Mouse (Mus musculus): ENCODE results near the gene Odc1. TPM values are rescaled to one million over a fixed set of nuclear protein-coding genes. Genes with fewer than 3 reads are reported as not detected.
A peak's percentile ranks its signal among the peaks of the same experiment; 100 is the strongest.

Gene Odc1
- 541 TPM for polyA plus RNA-seq (2021)

- ChIA-PET POLR2A (interaction anchor here (0.7 to 2.1 kb wide), 4 partner anchors 95 to 643 kb away, joined by 3 to 8 read pairs (median 4); no protein-coding TSS in a partner anchor), CTCF (interaction anchor here (0.8 kb wide), 1 partner anchor 177 kb away, joined by 3 read pairs; no protein-coding TSS in a partner anchor)
- DNase-seq (ENCODE audit: low read depth, low spot score) (peak; percentile 63), ATAC-seq (peak; percentile 70)
- TF ChIP-seq CTCF (IDR thresholded peaks at IDR 0.05): no peak
- peaks cover 4% of the 10 kb centered on the region for H3K27me3 ChIP-seq
- in situ Hi-C loops (cut with MboI; ENCODE audit: low pct_unique_long_range_greater_than_20kb): loop anchor here (5.0 kb wide), 1 partner anchor 172 kb away; no protein-coding TSS in a partner anchor
Observed at GRCm38 (mm10) chr12:17544209-17545106, at the start of gene Odc1. Gene Odc1, plus strand, starts transcription at chr12:17544794.

GRCm38 (mm10) chr12:17494809-17495208 is 49.8 kb upstream of the Odc1 start:
- no peak for DNase-seq (ENCODE audit: low read depth, low spot score)
- ChIA-PET CTCF (interaction anchor here (1.1 kb wide), 1 partner anchor 46 kb away, joined by 3 read pairs; no protein-coding TSS in a partner anchor), POLR2A (no interaction called here)
- no peaks in the 10 kb centered on the region for H3K27me3 ChIP-seq
- ATAC-seq: no peak
- no peak for TF ChIP-seq CTCF (IDR thresholded peaks at IDR 0.05)
- in situ Hi-C loops (cut with MboI; ENCODE audit: low pct_unique_long_range_greater_than_20kb): no loop called here

DNA sequence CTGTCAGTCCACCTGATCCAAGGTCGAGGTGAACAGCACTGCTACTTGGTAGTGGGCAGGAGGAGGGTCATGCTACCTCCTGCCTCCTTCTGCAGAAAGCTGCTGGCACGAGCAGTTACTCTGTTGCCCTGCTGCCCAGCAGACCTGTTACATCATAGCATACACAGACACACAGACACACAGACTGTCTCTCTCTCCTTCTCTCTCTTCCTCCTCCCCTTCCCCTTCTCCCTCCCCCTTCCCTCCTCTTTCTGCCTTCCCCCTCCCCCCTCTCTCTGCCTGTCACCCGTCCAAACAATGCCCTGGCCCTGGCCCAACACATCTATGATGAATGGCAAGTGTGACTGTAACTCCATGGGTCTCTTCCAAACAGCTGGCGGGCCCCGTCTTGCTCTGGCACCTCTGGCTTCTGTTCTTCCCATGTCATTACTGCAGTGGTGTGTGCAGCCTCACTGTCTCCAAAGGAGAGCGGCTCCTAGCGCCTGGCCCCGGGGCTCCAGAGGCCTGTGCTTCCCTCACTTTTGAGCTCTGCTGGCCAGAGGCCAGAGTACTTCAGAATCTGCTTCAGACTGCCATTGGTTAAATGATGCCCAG is 48.6 kb upstream of the Odc1 start:
- CTCF ChIA-PET: interaction anchor here (1.1 kb wide), 1 partner anchor 47 kb away, joined by 3 read pairs; no protein-coding TSS in a partner anchor

GRCm38 (mm10) chr12:17505620-17506074 is 38.9 kb upstream of the Odc1 start:
- ATAC-seq (no peak), DNase-seq (ENCODE audit: low read depth, low spot score) (no peak)
- in situ Hi-C loops (cut with MboI; ENCODE audit: low pct_unique_long_range_greater_than_20kb): no loop called here
- TF ChIP-seq CTCF (IDR thresholded peaks at IDR 0.05): no peak
- no peaks in the 10 kb centered on the region for H3K27me3 ChIP-seq
- ChIA-PET POLR2A (no interaction called here), CTCF (no interaction called here)

More for the DNA sequence above, 48.6 kb upstream of the Odc1 start:
- peak; percentile 51 for ATAC-seq
- POLR2A ChIA-PET: interaction anchor here (0.6 kb wide), 2 partner anchors 56 to 456 kb away, joined by 3 to 4 read pairs; no protein-coding TSS in a partner anchor
- H3K27me3 ChIP-seq: no peaks in the 10 kb centered on the region
- TF ChIP-seq CTCF (IDR thresholded peaks at IDR 0.05): no peak
- no peak for DNase-seq (ENCODE audit: low read depth, low spot score)
- in situ Hi-C loops (cut with MboI; ENCODE audit: low pct_unique_long_range_greater_than_20kb): no loop called here

DNA sequence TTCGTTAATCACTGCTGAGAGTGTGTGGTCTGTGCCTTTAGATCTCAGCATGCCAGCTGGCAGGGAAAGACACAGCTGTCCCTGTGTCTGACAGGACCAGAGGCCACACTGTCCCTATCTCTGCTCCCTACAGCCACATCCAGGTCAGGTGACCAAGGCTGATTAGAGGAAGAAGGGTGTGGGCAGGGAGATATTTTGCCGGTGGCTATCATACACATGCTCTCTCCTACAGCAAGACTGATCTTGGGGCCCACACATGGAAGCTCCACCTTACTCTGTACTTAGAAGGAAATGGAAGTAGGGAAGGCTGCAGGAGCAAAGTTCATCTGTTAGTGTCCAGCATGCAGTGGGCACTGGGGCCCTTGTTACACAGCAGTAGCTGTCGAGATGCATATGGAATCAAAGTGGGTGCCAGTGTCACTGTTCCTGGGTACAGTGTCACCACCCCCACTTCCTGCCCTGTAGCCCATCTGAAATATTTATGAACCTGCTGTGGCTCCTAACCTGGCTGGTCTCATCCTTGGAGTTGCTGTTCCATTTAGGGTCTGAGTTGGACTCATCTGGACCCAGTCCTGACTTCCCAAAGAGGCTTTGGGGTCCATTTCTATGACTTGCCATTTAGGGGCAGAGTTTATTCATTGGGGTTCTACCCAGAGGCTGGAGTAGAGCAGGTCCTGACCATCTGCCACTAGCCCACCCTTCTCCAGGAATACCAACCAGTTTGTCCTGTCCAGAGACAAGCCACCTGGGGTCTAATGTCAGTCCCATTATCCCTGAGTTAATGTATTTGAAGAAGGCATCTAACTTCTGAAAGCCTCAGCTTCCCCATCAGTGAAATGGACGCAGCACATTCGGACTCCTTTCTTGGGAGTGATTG is 38.2 kb upstream of the Odc1 start:
- no peaks in the 10 kb centered on the region for H3K27me3 ChIP-seq
- DNase-seq (ENCODE audit: low read depth, low spot score): no peak
- ChIA-PET CTCF (no interaction called here), POLR2A (no interaction called here)
- in situ Hi-C loops (cut with MboI; ENCODE audit: low pct_unique_long_range_greater_than_20kb): no loop called here
- ATAC-seq: no peak
- no peak for TF ChIP-seq CTCF (IDR thresholded peaks at IDR 0.05)

DNA sequence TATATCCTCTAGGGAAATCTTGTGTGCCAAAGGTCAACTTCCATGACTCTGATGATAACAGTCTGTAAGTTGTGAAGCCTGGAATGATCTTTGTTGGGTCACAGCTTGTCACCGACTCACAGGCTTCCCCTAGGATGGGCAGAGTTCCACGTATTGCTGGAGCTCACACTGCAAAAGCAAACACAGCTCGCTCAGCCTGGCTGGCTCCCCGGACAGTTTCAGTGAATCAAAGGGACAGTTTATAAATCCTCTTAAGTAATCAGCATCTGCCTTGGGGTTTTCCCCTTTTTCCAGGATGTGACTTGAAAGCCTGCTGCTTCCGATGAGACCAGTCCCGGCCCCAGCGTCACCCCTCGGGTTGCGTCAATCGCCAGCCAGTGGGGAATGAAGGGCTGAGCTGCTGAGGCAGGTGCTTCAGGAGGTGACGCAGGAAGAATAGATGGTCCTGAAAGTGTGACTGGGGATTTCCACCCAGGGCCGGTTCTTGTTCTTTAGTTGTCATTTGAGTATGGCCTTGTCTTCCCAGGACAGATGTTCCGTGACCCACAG is 37.5 kb upstream of the Odc1 start:
- POLR2A ChIA-PET: interaction anchor here (0.5 kb wide), 1 partner anchor 22 kb away, joined by 3 read pairs; no protein-coding TSS in a partner anchor
- in situ Hi-C loops (cut with MboI; ENCODE audit: low pct_unique_long_range_greater_than_20kb): no loop called here
- CTCF ChIA-PET: no interaction called here
- no peak for ATAC-seq
- no peak for DNase-seq (ENCODE audit: low read depth, low spot score)
- no peak for TF ChIP-seq CTCF (IDR thresholded peaks at IDR 0.05)
- no peaks in the 10 kb centered on the region for H3K27me3 ChIP-seq

DNA sequence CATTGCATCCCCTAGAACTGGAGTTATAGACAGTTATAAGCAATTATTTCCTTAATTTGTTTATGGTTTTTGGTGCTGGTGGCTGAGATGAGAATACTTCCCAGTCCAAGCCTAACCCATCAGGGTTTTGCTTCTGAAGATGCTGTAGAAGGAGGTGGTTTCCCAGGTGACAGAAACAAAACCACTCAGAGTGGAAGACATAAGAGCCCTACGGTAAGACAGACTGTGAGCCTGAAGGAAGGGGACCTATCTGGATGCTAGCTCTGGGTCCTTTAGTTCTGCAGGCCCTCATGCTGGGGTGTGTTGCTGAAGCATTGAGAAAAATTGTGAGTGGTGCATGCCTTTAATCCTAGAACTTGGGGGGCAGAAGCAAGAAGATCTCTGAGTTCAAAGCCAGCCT is 35.3 kb upstream of the Odc1 start:
- POLR2A ChIA-PET: no interaction called here
- TF ChIP-seq CTCF (IDR thresholded peaks at IDR 0.05): no peak
- H3K27me3 ChIP-seq: no peaks in the 10 kb centered on the region
- no peak for ATAC-seq
- CTCF ChIA-PET: no interaction called here
- in situ Hi-C loops (cut with MboI; ENCODE audit: low pct_unique_long_range_greater_than_20kb): no loop called here
- DNase-seq (ENCODE audit: low read depth, low spot score): no peak

- no peaks in the 10 kb centered on the region for H3K27me3 ChIP-seq
- ATAC-seq (peak; percentile 83), DNase-seq (ENCODE audit: low read depth, low spot score) (no peak)
- CTCF ChIA-PET: no interaction called here
- POLR2A ChIA-PET: no interaction called here
- in situ Hi-C loops (cut with MboI; ENCODE audit: low pct_unique_long_range_greater_than_20kb): no loop called here
- no peak for TF ChIP-seq CTCF (IDR thresholded peaks at IDR 0.05)
Observed at GRCm38 (mm10) chr12:17510158-17510557, 34.4 kb upstream of the Odc1 start.

GRCm38 (mm10) chr12:17511019-17511418 is 33.6 kb upstream of the Odc1 start:
- in situ Hi-C loops (cut with MboI; ENCODE audit: low pct_unique_long_range_greater_than_20kb): no loop called here
- ChIA-PET CTCF (no interaction called here), POLR2A (no interaction called here)
- H3K27me3 ChIP-seq: no peaks in the 10 kb centered on the region
- ATAC-seq (no peak), DNase-seq (ENCODE audit: low read depth, low spot score) (no peak)
- TF ChIP-seq CTCF (IDR thresholded peaks at IDR 0.05): no peak

DNA sequence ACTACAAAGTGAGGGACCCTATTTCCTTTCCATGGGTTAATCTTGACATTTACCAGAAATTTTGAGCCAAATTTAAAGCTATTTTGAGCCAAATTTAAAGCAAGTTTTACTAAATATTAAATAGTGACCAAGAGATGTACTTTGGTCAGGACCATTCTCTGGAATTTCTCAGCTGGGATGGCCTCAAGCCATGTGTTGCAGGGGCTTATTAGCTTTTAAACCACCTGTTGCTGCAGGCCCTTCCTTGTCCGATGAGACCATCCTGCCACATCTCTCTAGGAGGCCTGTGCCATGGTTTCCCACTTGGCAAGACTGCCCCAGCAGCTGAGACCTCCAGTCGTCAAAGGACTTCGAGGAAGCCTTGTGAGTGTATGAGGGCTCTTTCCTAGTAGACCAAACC is 15.4 kb upstream of the Odc1 start:
- ChIA-PET POLR2A (interaction anchor here (0.7 kb wide), 1 partner anchor 22 kb away, joined by 3 read pairs; no protein-coding TSS in a partner anchor), CTCF (no interaction called here)
- ATAC-seq: no peak
- no peak for TF ChIP-seq CTCF (IDR thresholded peaks at IDR 0.05)
- H3K27me3 ChIP-seq: no peaks in the 10 kb centered on the region
- DNase-seq (ENCODE audit: low read depth, low spot score): no peak
- in situ Hi-C loops (cut with MboI; ENCODE audit: low pct_unique_long_range_greater_than_20kb): no loop called here
